Mouse (Mus musculus): ENCODE data around the gene Ppp1r3f. TPM values are rescaled to one million over a fixed set of nuclear protein-coding genes. Genes with fewer than 3 reads are reported as not detected.
A peak's percentile ranks its signal among the peaks of the same experiment; 100 is the strongest.

The Ppp1r3f gene
- total RNA-seq (2022) = 10 to 100 TPM; 16.1 to 20.2 (median 17.2) TPM

DNA sequence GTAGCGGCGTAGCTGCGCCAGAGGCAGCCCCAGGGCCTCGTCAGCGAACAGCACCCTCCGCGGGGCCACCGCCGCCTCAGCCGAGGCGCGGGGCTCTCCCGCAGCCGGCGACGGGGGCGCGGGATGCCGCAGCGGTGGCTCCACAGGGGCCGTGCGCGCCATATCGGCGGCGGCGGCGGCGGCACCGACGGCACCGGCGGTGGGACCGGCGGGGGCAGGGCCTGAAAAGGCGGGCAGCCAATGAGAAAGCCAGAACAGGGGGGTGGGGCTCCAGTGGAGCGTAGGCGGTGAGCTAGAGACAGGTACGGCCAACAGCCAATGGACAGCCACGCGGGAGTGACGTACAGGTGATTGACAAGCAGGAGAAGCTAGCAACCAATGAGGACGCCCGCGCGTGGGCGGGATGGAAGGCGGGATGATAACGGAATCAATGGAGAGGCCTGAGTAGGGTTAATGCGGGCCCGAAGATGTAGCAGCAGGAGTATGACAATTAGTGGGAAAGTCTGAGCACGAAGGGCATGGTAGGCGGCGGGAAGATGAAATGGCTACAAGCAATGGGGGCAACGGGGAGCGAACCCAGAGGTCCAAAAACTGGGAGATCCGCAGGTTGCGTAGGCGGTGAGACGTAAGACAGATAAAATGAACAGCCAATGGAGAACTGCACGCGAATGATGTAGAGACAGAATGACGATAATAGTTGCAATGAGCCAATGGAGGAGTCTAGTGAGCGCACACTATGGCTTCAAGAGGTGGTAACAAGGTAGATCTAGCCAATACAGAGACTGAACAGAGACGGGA lies at the start of gene Ppp1r3f:
TSS of gene Ppp1r3f (minus strand) at position 197 of the 798 bp plus-strand sequence.
- DNase-seq (ENCODE audit: low spot score in 2 of 2) = peak; percentile 97 to 98

DNA sequence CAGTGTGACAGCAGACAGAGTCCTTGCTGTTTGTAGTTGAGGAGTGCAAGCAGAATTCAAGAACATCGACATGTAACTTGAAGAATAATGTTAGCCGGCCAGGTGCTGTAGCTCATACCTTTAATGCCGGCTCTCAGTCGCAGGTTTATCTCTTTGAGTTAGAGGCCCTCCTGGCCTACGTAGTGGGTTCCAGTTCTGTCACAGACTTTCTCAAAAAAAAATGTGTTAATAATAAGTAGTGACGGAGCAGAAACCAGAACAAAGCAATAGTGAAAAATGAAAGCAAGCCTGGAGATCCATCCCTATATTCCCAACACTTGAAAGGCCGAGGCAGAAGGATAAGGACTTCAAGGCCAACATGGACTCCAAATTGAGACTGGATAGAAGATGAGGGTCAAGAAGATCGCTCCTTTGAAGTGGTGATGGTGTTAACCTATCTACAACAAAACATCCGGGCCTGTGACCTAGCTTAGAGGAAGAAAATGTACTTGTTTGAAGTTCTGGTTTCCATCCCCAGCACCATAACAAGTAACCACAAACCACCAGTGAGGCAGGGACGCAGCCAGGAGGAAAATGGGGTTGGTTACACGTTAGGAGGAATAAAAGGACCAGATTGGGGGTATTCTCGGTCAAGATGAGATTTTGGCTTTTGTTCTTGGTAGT lies 43.9 kb upstream of the Ppp1r3f start:
- no peak for DNase-seq (ENCODE audit: low spot score in 2 of 2)

DNA sequence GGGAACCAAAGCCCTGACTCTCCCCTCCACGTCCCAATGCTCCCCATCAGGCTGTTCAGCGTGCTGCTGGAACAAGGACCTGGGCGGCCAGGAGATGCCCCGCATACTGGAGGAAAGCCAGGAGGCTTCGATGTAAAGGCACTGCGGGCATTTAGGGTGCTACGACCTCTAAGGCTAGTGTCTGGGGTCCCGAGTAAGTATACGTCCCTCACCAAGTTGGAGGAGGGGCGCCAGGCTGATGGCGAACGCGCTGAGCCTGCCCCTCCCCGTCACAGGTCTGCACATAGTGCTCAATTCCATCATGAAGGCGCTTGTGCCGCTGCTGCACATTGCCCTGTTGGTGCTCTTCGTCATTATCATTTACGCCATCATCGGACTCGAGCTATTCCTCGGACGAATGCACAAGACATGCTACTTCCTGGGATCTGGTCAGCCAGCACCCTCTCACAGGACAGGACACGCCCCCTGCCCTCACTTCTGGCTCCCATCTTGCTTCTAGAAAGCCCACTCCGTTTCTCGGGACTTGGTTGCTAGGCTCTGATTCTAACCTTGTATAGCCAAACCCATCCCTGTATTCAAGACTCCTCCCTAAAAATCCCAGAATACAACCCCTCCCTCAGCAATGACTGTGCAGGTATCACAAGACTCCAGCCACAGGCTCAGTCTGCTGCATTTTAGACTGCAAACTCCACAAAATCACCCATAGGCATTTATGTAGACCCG lies 36.6 kb upstream of the Ppp1r3f start:
- peak; percentile 10 to 14 for DNase-seq (ENCODE audit: low spot score in 2 of 2)

DNA sequence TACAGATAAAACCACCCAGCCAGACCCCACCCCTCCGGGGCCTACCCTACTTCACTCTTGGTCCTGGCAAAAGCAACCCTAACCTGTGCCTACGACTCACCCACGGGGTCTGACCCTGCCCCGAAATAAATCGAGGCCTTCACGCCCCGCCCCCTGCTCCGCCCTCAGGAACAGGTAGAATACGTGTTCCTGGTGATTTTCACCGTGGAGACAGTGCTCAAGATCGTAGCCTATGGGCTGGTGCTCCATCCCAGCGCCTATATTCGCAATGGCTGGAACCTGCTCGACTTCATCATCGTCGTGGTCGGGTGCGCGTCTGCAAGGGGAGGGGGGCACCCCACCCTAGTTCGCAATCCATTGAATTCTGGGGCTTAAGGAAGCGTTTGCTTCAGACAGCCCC lies 36.0 kb upstream of the Ppp1r3f start:
- DNase-seq (ENCODE audit: low spot score in 2 of 2) = peak in 1 of 2 experiments; percentile 8

DNA sequence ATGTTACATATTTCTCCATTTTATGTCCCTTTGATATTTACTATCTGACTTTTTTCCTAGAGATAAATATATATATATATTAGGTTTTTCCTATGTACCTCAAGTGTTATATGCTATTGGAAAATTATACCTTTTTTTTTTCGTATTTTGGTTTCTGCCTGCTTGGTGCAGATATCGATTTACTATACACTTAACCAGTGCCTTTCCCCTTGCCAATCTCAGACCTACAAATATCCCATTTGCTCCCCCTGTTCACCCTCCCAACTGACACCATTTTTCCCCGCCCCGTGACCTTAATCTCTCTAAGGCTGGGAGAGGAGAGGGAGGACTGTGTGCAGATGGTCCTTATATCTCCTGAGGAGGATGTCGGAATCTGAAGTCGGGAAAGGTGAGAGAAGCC lies 32.7 kb upstream of the Ppp1r3f start, which contains the start of gene Cacna1f:
TSS of gene Cacna1f (plus strand) at position 301 of the 400 bp plus-strand sequence.
- no peak for DNase-seq (ENCODE audit: low spot score in 2 of 2)

DNA sequence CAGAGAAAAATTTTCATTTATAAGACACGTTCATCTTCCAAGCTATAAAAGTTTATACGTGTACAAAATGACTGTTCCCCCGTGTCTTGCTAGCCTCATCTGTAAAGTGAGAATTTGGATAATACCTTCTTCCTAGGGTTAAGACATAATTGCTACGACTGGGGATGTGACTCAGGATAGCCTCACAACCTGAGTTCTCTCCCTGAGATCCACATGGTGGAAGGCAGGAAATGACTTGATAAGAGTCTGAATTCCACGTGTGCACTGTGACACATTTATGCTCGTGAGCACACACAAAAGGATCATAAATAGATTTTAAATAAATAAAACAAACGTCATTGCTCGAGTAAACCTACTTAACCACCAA lies 31.5 kb upstream of the Ppp1r3f start:
- no peak for DNase-seq (ENCODE audit: low spot score in 2 of 2)

DNA sequence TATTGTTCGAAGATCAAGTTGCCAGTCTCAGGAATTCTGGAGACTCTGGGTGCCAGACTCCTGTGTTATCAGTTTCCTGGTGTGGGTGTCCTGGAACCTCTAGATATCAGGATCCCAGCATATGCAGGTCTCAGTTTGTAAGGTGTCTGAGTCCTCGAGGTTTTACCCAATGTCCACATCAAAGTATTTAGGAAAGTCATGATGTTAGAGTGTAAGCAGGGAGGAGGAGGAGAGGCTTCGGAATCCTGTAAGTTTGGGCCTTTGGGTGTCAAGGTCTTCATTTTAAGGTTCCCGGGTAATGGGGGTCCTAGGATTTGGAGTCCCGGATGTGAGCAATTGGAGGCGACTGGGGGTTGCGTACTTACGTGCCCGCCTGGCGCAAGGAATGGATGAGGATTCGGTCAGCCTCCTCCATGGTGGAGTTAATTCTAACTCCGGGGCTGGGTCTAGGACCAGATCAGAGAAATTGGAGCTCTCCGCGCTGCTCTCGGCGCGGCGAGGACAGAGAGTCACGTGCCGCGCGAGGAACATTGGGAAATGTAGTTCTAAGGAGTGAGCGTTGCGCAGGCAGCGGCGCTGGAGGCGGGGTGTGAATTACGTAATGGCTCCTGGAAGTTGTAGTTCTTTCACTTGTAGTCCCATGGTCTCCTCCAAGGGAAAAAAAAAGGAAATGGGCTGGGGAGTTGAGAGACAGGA lies 30.9 kb upstream of the Ppp1r3f start, which contains the start of gene Ccdc22:
TSS of gene Ccdc22 (minus strand) at position 639 of the 696 bp plus-strand sequence.
- DNase-seq (ENCODE audit: low spot score in 2 of 2) = peak; percentile 76 to 79

DNA sequence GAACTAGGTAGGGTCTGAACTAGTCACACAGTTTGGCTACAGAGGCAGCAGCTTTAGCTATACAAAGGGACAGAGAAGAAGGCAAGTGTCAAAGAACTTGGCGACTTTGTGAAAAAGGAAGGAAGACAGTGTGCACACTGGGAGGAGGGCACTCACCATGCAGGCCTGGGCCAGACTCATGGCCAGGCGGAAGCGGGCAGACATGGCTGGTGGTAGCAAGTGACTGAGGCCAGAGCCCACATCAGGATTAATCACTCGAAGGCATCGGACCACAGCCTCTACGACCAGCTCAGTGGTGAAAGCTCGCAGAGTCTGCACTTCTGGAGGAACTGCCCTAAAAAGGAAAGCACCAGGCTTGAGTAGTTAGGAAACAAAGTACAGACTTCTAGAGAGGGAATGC lies 29.9 kb upstream of the Ppp1r3f start:
- DNase-seq (ENCODE audit: low spot score in 2 of 2) = no peak

DNA sequence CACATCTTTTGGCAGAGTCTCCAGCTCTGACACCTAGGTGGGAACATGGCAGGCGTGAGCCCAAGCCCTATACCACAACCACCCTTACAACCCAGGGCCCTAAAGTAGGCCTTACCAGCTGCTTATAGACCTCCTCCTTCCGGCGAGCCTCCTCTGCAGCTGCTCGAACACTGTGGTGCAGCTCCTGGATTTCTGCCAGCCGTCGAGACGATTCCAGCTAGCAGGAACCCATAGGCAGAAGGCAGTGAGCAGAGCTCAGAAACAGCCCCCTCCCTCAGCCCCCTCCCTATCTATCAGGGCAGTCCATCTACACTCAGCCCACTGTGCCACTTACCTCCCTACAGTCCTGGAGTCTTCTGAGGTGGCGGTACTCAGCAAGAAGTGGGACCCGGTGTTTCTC lies 21.3 kb upstream of the Ppp1r3f start:
- no peak for DNase-seq (ENCODE audit: low spot score in 2 of 2)

DNA sequence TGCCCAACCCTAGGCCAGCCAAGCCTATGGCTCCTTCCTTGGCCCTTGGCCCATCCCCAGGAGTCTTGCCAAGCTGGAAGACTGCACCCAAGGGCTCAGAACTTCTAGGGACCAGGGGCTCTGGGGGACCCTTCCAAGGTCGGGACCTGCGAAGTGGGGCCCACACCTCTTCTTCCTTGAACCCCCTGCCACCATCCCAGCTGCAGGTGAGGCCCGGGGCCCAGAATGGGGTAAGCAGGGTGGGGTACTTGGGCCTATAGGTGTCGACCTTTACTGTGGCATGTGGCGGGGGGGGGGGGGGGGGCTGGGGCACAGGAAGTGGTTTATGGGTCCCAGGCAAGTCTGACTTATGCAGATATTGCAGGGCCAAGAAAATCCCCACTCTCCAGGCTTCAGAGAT lies 12.3 kb upstream of the Ppp1r3f start:
- DNase-seq (ENCODE audit: low spot score in 2 of 2) = no peak

DNA sequence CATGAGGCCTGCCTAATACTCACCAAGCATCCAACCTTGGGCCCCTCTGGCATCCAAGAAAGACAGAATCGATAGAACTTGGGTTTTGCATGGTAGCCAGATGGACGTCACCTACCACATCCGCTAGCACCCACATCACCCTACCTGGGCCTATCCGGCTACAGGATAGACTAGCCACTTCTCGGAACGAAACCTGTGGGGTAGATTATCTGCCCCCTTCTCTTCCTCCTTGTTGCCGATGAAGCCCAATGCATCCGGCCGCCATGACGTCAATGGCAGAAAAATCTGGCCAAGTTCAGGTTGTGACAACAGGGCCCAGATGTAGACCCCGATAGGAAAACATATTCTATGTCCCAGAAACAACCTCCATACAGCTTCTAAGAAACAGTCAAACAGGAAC lies 9.8 kb upstream of the Ppp1r3f start:
- DNase-seq (ENCODE audit: low spot score in 2 of 2) = no peak

DNA sequence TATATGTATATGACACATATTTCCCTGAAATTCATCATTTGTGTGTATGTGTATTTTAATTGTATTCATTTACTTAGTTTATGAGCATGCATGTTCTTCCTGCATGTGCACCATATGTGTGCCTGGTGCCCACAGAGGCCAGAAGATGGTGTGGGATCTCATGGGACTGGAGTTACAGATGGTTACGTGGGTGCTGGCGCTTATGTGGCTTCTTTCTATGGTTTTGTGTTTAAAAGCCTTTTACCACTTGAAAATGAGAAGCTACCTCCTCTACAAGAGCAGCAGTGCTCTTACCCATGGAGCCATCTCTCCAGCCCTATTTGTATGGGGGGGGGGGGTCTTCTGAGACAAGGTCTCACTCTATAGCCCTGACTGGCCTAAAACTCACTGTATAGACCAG lies 7.1 kb upstream of the Ppp1r3f start:
- peak in 1 of 2 experiments; percentile 32 for DNase-seq (ENCODE audit: low spot score in 2 of 2)

DNA sequence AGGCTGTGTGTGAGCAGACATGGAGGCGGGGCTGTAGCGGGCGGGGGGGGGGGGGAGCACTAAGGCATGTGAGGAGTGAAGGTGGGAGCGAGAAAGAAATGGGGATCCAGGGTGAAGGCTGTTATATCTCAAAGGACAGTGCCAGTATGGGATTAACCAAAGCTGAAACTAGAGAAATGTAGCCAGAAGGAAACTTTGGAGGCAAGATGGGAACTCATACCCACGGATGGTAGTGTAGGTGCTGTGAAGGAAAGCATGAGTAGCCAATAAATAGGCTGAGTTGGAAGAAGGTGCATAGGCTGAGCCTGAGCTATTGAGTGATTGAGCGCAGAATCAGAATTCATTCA lies 775 bp upstream of the Ppp1r3f start:
- DNase-seq (ENCODE audit: low spot score in 2 of 2) = no peak

DNA sequence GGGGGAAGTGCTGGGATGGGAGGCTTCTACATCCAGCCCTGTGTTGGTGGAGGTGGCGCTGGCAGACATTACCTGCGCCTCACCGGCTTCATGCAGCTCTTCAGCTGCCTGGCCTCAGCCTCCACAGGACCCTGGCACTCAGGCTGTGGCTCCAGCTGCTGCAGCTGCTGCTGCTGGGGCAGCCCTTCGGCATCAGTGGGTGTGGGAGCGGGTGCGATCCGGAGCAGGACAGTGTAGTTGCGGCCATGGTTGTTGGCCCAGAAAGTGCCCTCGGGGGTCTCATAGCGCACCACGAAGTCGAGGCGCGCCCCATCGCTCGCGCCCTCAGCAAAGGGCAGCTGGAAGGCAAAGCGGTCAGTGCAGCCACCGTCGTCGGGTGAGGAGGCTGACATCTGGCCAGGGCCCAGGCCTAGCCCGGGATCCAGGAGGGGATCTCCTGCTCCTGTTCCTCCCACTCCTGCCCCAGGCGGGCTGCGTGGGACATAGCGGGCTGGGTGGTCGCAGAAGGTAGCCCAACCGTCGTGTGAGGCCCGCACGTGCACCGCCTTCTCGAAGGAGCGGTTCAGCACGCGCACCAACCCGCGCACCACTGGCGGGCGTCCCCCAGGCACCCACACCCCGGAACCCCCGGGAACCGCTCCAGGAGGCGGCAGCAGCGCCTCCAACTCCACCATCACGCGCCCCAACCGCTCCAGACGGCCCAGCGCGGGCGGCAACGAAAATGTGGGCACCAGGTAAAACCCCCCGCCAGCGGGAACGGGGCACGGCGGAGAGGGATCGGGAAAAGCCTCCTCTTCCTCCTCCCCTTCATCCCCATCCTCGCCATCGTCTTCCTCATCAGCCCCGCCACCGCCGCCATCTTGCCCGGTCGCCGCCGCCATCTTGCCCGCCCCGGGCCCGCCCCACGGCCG lies 652 bp downstream of the Ppp1r3f start, which contains the start of gene Foxp3:
TSS of gene Foxp3 (plus strand) at position 469 of the 911 bp plus-strand sequence.
- DNase-seq (ENCODE audit: low spot score in 2 of 2) = peak; percentile 19 to 40

DNA sequence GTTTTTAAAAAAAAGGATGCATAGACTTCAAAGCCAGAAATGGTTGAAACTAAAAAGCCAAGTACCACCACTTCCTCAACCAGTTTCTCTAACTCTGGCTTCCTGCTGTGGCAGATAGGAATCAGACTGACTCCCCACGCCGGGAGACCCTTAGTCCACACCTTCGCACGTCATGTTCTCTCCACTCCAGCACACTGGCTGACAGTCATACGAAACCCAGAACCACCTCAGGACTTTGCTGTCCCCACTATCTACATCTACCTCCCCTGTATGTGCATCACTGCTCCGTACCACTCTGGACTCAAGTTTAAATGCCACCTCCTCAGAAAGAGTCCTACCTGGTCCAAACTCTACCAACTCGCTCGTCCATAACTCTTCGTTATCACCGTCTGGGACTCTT lies 1.6 kb downstream of the Ppp1r3f start:
- no peak for DNase-seq (ENCODE audit: low spot score in 2 of 2)

DNA sequence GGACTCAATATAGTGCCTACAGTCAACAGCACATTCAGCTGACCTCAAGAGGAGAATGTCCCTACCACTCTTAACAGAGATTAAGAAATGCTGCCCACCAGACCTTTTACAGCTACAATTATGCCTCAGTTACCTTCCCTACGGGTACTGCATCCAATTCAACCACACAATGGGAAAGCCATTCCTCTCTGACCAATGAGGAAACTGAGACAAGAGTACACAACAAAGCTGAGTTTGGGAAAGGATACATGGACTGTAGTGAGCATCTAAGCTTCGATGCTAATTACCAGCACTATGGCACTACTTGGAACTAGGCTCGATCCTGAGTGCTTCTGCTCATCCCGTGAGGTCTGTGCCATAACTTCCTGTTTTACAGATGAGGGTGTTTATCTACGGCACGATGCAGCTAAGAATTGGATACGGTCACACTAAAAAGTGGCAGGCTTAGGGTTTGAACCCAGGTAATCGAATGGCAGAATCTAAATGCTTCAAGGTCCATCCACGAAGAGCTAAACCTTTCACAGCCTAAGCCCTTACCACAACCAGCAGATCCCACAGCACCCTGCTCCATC lies 2.4 kb downstream of the Ppp1r3f start:
- DNase-seq (ENCODE audit: low spot score in 2 of 2) = no peak

DNA sequence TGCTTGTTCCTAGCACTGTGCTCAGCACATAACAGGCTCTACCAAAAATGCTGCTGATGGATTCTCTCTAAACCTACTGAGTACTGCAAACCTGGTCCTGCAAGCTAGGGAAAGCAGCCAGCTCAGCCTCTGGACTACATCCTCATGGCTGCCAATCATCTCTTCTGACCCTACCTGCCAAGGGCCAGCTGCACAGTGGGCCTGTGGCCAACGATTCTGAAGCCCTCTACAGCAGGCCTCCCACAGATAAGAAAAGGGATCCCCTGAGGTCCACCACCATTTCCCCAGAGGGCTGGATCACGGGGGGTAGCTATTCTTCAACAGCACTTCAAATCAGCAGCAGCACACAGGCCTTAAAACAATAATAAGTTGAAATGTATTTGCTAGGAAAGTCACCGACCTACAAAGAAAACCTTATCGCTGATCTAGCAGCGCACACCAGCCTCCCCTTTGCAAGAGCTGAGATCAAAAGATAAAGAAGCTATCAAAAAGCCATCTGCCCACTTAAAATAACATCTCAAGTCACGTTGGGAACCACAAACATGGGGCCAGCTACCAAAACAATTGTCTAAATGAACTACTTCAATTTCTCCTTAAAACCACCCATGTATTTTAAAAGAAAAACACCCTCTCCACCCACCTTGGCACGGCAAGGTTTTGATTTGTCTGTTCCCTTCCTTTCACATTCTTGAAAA lies 3.5 kb downstream of the Ppp1r3f start:
- DNase-seq (ENCODE audit: low spot score in 2 of 2) = no peak

DNA sequence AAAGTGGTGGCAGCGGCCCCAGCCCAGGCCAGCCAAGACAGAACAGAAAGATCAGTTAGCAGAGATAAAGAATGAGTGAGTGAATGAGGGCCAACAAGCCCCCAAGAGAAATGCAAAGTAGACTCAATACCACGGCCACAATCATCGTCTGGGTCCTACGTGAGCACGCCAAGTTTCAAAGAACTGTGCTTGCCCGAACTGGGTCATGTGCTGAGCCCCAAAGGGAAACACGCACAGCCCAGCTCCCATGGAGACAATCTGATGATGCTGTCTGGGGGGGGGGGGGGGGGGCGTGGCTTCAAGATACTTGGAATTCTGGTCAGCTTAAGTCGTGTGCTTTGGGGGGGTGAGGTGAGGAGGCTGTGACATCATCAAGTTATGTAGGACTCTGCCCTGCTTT lies 6.6 kb downstream of the Ppp1r3f start:
- no peak for DNase-seq (ENCODE audit: low spot score in 2 of 2)

DNA sequence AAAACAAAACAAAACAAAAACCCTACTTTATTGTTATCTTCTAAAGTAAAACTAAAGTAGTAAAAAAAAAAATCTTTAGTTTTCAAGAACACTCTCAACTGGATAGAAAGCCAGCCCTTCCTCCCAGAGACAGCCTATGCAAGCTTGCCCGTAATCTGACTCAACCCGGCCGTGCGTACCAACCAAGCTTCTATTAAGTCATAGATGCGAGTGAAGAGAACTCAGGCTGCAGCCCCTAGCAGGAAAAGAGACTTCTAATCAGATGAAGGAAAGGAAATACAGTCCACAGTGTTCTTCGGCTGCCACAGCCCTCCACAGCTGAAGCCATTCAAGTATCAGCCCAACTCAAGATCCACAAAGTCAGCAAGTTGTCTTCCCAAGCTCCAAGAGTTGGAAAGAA lies 7.7 kb downstream of the Ppp1r3f start:
- DNase-seq (ENCODE audit: low spot score in 2 of 2) = no peak
